Mouse (Mus musculus): ENCODE data around the gene Depdc1b.

Depdc1b gene

DNA sequence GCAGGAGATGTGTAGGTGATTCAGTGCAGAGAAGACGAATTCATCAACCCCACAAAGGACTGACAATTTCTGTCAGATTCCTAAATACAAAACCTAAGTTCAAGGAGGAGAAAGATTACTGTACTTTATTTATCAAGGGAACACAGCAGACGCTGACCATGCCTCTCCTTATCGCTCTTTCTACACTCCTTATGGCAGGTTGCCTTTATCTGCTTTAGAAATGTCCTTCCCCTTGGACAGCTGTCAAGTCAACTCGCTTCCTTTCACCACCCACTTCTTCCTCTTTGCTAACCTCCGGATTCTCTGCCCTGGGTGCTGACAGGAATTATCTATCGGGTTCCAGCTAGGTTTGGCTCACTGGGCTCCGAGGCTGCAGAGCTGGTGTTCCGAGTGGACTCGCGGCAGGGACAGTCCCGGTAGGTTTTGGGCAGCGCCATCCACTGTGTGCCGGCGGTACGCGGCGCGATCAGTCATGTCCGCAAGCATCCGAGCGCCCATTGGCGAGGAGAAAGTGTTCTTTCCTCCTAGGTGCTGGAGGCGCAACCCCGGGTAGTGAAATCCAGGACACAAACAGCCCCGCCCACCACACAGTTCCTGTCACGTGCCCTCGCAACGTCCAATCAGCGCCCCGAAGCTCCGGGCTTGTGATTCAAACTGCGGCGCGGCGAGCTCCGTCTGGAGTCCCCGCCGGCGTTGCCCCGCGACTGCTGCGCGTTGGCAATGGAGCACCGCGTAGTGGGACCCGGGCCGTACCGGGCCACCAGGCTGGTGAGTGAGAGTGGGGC is at the start of gene Depdc1b:
Gene Depdc1b (plus strand): TSS at position 631 of the 785 bp plus-strand sequence.
- in situ Hi-C loops (cut with MboI, MseI) = loop anchor here (5.0 kb wide), 1 partner anchor 119 kb away; no protein-coding TSS in a partner anchor

GRCm38 (mm10) chr13:108267841-108268634 is 48.1 kb upstream of the Depdc1b start:
- in situ Hi-C loops (cut with MboI, MseI) = no loop called here

DNA sequence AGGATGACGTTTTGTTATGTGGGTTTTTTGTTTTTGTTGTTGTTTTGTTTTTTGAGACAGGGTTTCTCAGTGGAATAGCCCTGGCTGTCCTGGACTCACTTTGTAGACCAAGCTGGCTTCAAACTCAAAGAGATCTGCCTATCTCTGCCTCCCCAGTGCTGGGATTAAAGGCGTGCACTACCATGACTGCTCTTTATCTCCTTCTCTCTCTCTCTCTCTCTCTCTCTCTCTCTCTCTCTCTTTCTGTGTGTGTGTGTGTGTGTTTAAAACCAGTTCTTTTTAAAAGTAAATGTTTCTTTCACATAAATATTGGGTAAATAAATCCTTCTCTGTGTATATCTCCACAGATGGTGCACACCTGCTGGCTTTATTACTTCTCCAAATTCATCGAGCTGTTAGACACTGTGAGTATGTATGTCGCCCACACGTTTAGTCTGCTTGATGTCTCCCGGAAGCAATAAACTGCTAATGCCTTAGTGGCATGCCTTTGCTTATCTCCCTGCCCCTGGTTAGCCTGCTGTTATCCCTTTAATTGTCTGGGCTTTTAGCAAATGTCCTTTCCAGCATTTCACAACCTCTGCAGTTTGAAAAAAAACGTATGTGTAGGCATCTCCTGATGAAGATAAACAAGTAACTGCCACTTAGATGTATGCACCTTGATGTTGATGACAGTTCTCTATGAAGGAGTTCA is 44.5 kb upstream of the Depdc1b start:
- in situ Hi-C loops (cut with MboI, MseI) = no loop called here

GRCm38 (mm10) chr13:108272332-108272731 is 43.8 kb upstream of the Depdc1b start:
- in situ Hi-C loops (cut with MboI, MseI) = no loop called here

- in situ Hi-C loops (cut with MboI, MseI) = no loop called here
Measured at GRCm38 (mm10) chr13:108273034-108273433, 43.1 kb upstream of the Depdc1b start.

DNA sequence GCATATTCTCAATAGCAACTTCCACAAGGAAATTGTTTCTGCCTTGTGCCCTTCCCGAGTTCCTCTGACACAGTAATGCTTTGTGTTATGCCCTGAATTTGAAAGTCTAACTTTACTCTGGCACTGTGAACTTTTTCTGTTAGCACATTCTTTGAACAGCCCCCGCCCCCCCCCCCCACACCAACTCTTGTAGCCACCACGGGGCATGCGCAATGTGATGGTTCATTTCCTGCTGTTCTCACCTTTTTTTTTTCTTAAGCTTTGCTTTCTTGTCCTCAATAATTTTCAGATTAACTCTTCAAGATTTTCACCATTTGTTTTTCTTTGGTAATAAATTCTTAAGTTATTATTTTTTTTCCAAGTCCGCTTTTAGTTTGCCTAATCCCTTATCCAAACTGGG is 42.7 kb upstream of the Depdc1b start:
- in situ Hi-C loops (cut with MboI, MseI) = no loop called here

- in situ Hi-C loops (cut with MboI, MseI) = no loop called here
Measured at GRCm38 (mm10) chr13:108276561-108276960, 39.6 kb upstream of the Depdc1b start.

- in situ Hi-C loops (cut with MboI, MseI) = no loop called here
Measured at GRCm38 (mm10) chr13:108277320-108277719, 38.8 kb upstream of the Depdc1b start.

- in situ Hi-C loops (cut with MboI, MseI) = no loop called here
Measured at GRCm38 (mm10) chr13:108278592-108278991, 37.5 kb upstream of the Depdc1b start.

DNA sequence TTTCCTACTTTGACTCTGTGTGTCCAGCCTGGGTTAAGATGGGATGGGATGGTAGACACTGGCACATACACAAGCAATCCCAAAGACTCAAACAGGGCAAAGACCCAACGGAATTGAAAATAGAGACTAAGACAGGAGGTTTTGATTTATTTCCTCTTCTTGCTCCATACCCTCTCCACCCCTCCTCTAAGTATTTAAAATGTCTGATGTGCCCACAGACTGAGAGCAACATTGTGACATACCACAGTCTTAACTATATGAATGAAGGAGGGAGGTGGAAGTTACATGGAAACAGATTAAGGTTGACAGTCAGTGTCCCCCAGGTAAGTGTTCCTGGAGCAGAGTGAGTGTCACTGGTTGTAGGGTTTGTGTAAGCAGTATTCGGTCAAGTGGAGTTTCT is 31.8 kb upstream of the Depdc1b start:
- in situ Hi-C loops (cut with MboI, MseI) = no loop called here

GRCm38 (mm10) chr13:108287953-108288352 is 28.2 kb upstream of the Depdc1b start:
- in situ Hi-C loops (cut with MboI, MseI) = no loop called here

DNA sequence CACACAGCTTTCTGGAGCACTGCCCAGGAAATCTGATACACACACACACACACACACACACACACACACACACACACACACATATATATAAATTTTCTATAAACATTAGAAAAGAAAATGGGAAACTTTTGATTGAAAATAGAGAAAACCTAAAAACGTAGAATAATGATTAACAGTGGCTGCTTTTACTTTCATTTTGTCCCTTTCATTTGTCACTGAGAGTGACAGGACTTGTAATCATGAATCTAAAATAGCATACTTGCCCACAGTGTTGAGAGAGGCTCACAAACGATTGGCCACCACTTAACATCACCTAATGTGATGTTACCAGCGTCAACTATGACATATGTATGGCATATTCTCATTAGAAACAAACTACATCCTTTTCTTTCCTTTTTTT is 26.7 kb upstream of the Depdc1b start:
- in situ Hi-C loops (cut with MboI, MseI) = no loop called here

- in situ Hi-C loops (cut with MboI, MseI) = no loop called here
Measured at GRCm38 (mm10) chr13:108290314-108290713, 25.8 kb upstream of the Depdc1b start.

GRCm38 (mm10) chr13:108297350-108298093 is 18.6 kb upstream of the Depdc1b start:
- in situ Hi-C loops (cut with MboI, MseI) = no loop called here

GRCm38 (mm10) chr13:108298241-108298640 is 17.9 kb upstream of the Depdc1b start:
- in situ Hi-C loops (cut with MboI, MseI) = no loop called here

- in situ Hi-C loops (cut with MboI, MseI) = no loop called here
Measured at GRCm38 (mm10) chr13:108300346-108300950, 15.7 kb upstream of the Depdc1b start.

- in situ Hi-C loops (cut with MboI, MseI) = no loop called here
Measured at GRCm38 (mm10) chr13:108301411-108301810, 14.7 kb upstream of the Depdc1b start.

- in situ Hi-C loops (cut with MboI, MseI) = no loop called here
Measured at GRCm38 (mm10) chr13:108302957-108303675, 13.0 kb upstream of the Depdc1b start.

DNA sequence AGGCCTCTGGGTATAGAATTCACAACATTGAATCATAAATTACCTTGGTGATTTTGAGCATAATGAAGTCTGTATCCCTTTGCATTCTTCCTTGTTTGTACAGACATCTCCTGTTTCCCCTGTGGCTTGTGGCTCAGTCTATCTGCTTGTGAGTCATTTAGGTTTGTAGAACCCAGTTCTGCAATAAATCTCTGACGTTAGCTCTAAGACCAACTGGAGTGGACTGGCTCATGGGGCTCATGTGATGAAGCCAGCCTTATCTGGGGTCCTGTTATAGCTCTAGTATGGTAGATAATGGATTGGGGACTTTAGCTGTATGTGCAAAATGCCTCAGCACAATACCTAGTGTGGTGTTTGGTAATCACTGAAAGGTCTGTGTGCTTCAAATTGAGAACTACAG is 12.3 kb upstream of the Depdc1b start:
- in situ Hi-C loops (cut with MboI, MseI) = no loop called here

DNA sequence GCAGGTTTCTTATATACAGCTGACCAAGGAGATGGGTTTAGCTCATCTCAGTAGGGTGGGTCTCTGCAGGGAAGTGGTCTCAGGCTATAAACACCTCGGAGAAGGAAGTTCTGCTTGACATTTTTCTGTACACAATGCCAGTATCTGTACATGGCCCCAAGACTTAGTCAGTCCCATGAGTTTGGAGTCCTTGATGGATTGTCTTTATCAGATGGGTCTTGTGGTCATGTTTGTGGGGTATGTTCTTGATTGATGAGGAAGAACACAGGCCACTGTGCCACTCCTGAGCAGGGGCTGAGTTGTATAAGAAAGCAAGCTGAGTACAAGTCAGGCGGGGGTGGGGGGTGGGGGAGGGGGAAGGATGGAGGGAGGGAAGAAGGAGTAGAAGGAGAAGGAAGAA is 11.5 kb upstream of the Depdc1b start:
- in situ Hi-C loops (cut with MboI, MseI) = no loop called here

Data from T-helper 1 cell (primary cell).